Mouse (Mus musculus) hindbrain, embryonic 13.5 days (tissue): ENCODE measurements around the gene Atxn7l2. TPM values are rescaled to one million over a fixed set of nuclear protein-coding genes. Genes with fewer than 3 reads are reported as not detected.
A peak's percentile ranks its signal among the peaks of the same experiment; 100 is the strongest.

Experiments used
- ATAC-seq: fragments of 200-750 bp; cut with Nextera tagmentation; 2 replicates; pipeline ENCODE4 v1.8.0; 2017; ENCODE audit warnings: moderate TSS enrichment; ENCODE audit not compliant: low FRiP score
- H3K27ac ChIP-seq: fragments of 300-500 bp; sonication (generic); 2 replicates; pipeline ENCODE4 v1.5.1; 2015; ENCODE audit warnings: inconsistent platforms, mild to moderate bottlenecking, moderate library complexity
- H3K27me3 ChIP-seq: fragments of 300-500 bp; sonication (generic); 2 replicates; pipeline ENCODE4 v1.6.1; 2015; ENCODE audit warnings: mild to moderate bottlenecking, inconsistent platforms
- H3K36me3 ChIP-seq: fragments of 300-500 bp; sonication (generic); 2 replicates; pipeline ENCODE4 v1.6.1; 2015; ENCODE audit warnings: mild to moderate bottlenecking, inconsistent platforms
- H3K4me1 ChIP-seq: fragments of 300-500 bp; sonication (generic); replicated peaks from 2 replicates; pipeline ENCODE4 v1.6.1; 2015; ENCODE audit warnings: inconsistent platforms
- H3K4me2 ChIP-seq: fragments of 300-500 bp; sonication (generic); 2 replicates; pipeline ENCODE4 v1.6.1; 2015; ENCODE audit warnings: inconsistent platforms, mild to moderate bottlenecking, moderate library complexity
- H3K4me3 ChIP-seq: fragments of 300-500 bp; sonication (generic); 2 replicates; pipeline ENCODE4 v1.5.1; 2015; ENCODE audit warnings: mild to moderate bottlenecking, inconsistent platforms
- H3K9ac ChIP-seq: fragments of 300-500 bp; sonication (generic); 2 replicates; pipeline ENCODE4 v1.6.1; 2015; ENCODE audit warnings: mild to moderate bottlenecking, inconsistent platforms
- H3K9me3 ChIP-seq: fragments of 300-500 bp; sonication (generic); 2 replicates; pipeline ENCODE4 v1.6.1; 2016; ENCODE audit warnings: inconsistent platforms
- WGBS: fragments of 180-500 bp; shearing (Covaris S2); methylation state at CpG from one replicate; pipeline ENCODE4 v1.1.7; 2015; 5-methylcytosine and 5-hydroxymethylcytosine counted together
- polyA plus RNA-seq: library from polyadenylated mRNA; unstranded; fragments of >200 nt; fragmentation: Nextera tagmentation; extraction: Ambion mirVana; gene quantifications from 2 replicates; pipeline ENCODE4 v1.2.1, GENCODE M21; 2015

The Atxn7l2 gene
- polyA plus RNA-seq, 1 experiment from 2014 or later = 26.2 TPM

GRCm38 (mm10) chr3:108203621-108204325 is 7.0 kb downstream of the Atxn7l2 start:
- no peak for ATAC-seq
- H3K4me3 ChIP-seq = no peak overlapping the region
- 82% methylated on average over 11 of the region's 11 CpGs for WGBS
- H3K27ac ChIP-seq = no peak overlapping the region
- no peak overlapping the region for H3K4me2 ChIP-seq
- peaks cover 72% of the 10 kb centered on the region for H3K36me3 ChIP-seq
- no peaks in the 10 kb centered on the region for H3K27me3 ChIP-seq
- H3K4me1 ChIP-seq = peaks cover 62% of the 10 kb centered on the region
- 0 out of 2 replicates have a peak overlapping the region, but pooled peaks have one; percentile 49 for H3K9ac ChIP-seq
- no peaks in the 10 kb centered on the region for H3K9me3 ChIP-seq

- Histone ChIP-seq H3K9me3 (no peaks in the 10 kb centered on the region), H3K4me2 (no peak overlapping the region), H3K9ac (0 out of 2 replicates have a peak overlapping the region, but pooled peaks have one; percentile 49), H3K4me1 (peaks cover 56% of the 10 kb centered on the region), H3K27ac (no peak overlapping the region), H3K4me3 (no peak overlapping the region), H3K36me3 (peaks cover 76% of the 10 kb centered on the region), H3K27me3 (no peaks in the 10 kb centered on the region)
- ATAC-seq = no peak
- 93% methylated on average over 13 of the region's 13 CpGs for WGBS
These were observed 7.5 kb downstream of the Atxn7l2 start for GRCm38 (mm10) chr3:108203212-108203611.

- no peak overlapping the region for H3K4me2 ChIP-seq
- no peaks in the 10 kb centered on the region for H3K9me3 ChIP-seq
- H3K36me3 ChIP-seq = peaks cover 70% of the 10 kb centered on the region
- H3K4me3 ChIP-seq = no peak overlapping the region
- H3K9ac ChIP-seq = no peak overlapping the region
- no peak for ATAC-seq
- peaks cover 55% of the 10 kb centered on the region for H3K4me1 ChIP-seq
- no peaks in the 10 kb centered on the region for H3K27me3 ChIP-seq
- no peak overlapping the region for H3K27ac ChIP-seq
These were observed 8.2 kb downstream of the Atxn7l2 start for GRCm38 (mm10) chr3:108202506-108202905.

GRCm38 (mm10) chr3:108200329-108201323 is 10.1 kb downstream of the Atxn7l2 start, which contains the start of gene Cyb561d1:
Gene Cyb561d1 (minus strand): TSS chr3:108201212.
- Histone ChIP-seq H3K4me2 (peak within 1 kb of the TSS; percentile 61), H3K36me3 (peaks cover 52% of the 10 kb centered on the region), H3K4me1 (peaks cover 65% of the 10 kb centered on the region), H3K4me3 (peak within 1 kb of the TSS; percentile 57), H3K27ac (peak within 1 kb of the TSS; percentile 86), H3K9ac (peak within 1 kb of the TSS; percentile 77), H3K27me3 (no peaks in the 10 kb centered on the region), H3K9me3 (no peaks in the 10 kb centered on the region)
- peak; percentile 81 for ATAC-seq
- WGBS = 3% methylated on average over 43 of the region's 44 CpGs

GRCm38 (mm10) chr3:108199231-108199630 is 11.5 kb downstream of the Atxn7l2 start:
- ATAC-seq = no peak
- H3K27ac ChIP-seq = no peak overlapping the region
- peaks cover 74% of the 10 kb centered on the region for H3K4me1 ChIP-seq
- peaks cover 38% of the 10 kb centered on the region for H3K36me3 ChIP-seq
- WGBS = 92% methylated on average over 6 of the region's 6 CpGs
- H3K4me2 ChIP-seq = no peak overlapping the region
- H3K9me3 ChIP-seq = no peaks in the 10 kb centered on the region
- no peak overlapping the region for H3K4me3 ChIP-seq
- no peaks in the 10 kb centered on the region for H3K27me3 ChIP-seq
- no peak overlapping the region for H3K9ac ChIP-seq

GRCm38 (mm10) chr3:108197066-108197497 is 13.7 kb downstream of the Atxn7l2 start:
- Histone ChIP-seq H3K27ac (peak overlapping the region; percentile 90), H3K27me3 (no peaks in the 10 kb centered on the region), H3K4me3 (no peak overlapping the region), H3K4me2 (peak overlapping the region; percentile 25), H3K36me3 (peaks cover 24% of the 10 kb centered on the region), H3K4me1 (peaks cover 63% of the 10 kb centered on the region), H3K9ac (peak overlapping the region; percentile 63), H3K9me3 (no peaks in the 10 kb centered on the region)
- ATAC-seq = peak; percentile 34
- WGBS = 15% methylated on average over 14 of the region's 14 CpGs

GRCm38 (mm10) chr3:108195941-108196590 is 14.7 kb downstream of the Atxn7l2 start:
- WGBS = 73% methylated on average over 7 of the region's 7 CpGs
- Histone ChIP-seq H3K27me3 (no peaks in the 10 kb centered on the region), H3K4me1 (peaks cover 57% of the 10 kb centered on the region), H3K9ac (peak overlapping the region; percentile 58), H3K4me3 (no peak overlapping the region), H3K27ac (peak overlapping the region; percentile 90), H3K36me3 (peaks cover 19% of the 10 kb centered on the region), H3K9me3 (no peaks in the 10 kb centered on the region), H3K4me2 (no peak overlapping the region)
- no peak for ATAC-seq

- Histone ChIP-seq H3K36me3 (peaks cover 24% of the 10 kb centered on the region), H3K4me1 (peaks cover 54% of the 10 kb centered on the region), H3K9ac (0 out of 2 replicates have a peak overlapping the region, but pooled peaks have one; percentile 58), H3K4me3 (no peak overlapping the region), H3K27ac (peak overlapping the region; percentile 90), H3K9me3 (no peaks in the 10 kb centered on the region), H3K27me3 (no peaks in the 10 kb centered on the region), H3K4me2 (no peak overlapping the region)
- no peak for ATAC-seq
- WGBS = 90% methylated on average over 4 of the region's 4 CpGs
These were observed 15.4 kb downstream of the Atxn7l2 start for GRCm38 (mm10) chr3:108195287-108195686.

GRCm38 (mm10) chr3:108193686-108194085 is 17.0 kb downstream of the Atxn7l2 start:
- Histone ChIP-seq H3K9ac (no peak overlapping the region), H3K4me1 (peaks cover 64% of the 10 kb centered on the region)

GRCm38 (mm10) chr3:108189897-108190296 is 20.8 kb downstream of the Atxn7l2 start:
- Histone ChIP-seq H3K4me1 (peaks cover 60% of the 10 kb centered on the region), H3K27ac (no peak overlapping the region), H3K27me3 (peaks cover 4% of the 10 kb centered on the region; the same call in 1 of the 2 replicates), H3K9me3 (no peaks in the 10 kb centered on the region), H3K4me2 (peak overlapping the region; percentile 91; the same call in 1 of the 2 replicates), H3K36me3 (peaks cover 31% of the 10 kb centered on the region), H3K9ac (peak overlapping the region; percentile 51), H3K4me3 (no peak overlapping the region)
- WGBS = 76% methylated on average over 5 of the region's 5 CpGs
- ATAC-seq = no peak

More at GRCm38 (mm10) chr3:108193686-108194085, 17.0 kb downstream of the Atxn7l2 start:
- H3K9me3 ChIP-seq = no peaks in the 10 kb centered on the region
- H3K27ac ChIP-seq = no peak overlapping the region
- 74% methylated on average over 4 of the region's 4 CpGs for WGBS
- no peak for ATAC-seq
- no peak overlapping the region for H3K4me3 ChIP-seq
- H3K4me2 ChIP-seq = no peak overlapping the region
- peaks cover 24% of the 10 kb centered on the region for H3K36me3 ChIP-seq
- no peaks in the 10 kb centered on the region for H3K27me3 ChIP-seq

- Histone ChIP-seq H3K4me2 (peak overlapping the region; percentile 91), H3K27ac (no peak overlapping the region), H3K4me3 (no peak overlapping the region; the same call in 1 of the 2 replicates), H3K9me3 (no peaks in the 10 kb centered on the region), H3K9ac (peak overlapping the region; percentile 51; the same call in 1 of the 2 replicates), H3K36me3 (peaks cover 31% of the 10 kb centered on the region), H3K27me3 (peaks cover 8% of the 10 kb centered on the region; the same call in 1 of the 2 replicates), H3K4me1 (peaks cover 57% of the 10 kb centered on the region)
- 78% methylated on average over 9 of the region's 9 CpGs for WGBS
- ATAC-seq = no peak
These were observed 21.8 kb downstream of the Atxn7l2 start for GRCm38 (mm10) chr3:108188716-108189490.
